Mouse (Mus musculus) adrenal gland, postnatal 4 days (tissue): Measurements from ENCODE around the gene Angptl8. TPM values are rescaled to one million over a fixed set of nuclear protein-coding genes. Genes with fewer than 3 reads are reported as not detected.
A peak's percentile ranks its signal among the peaks of the same experiment; 100 is the strongest.

Experiments used
- microRNA-seq: library from miRNA; unstranded; fragments of <30 nt; microRNA quantifications from one replicate; pipeline ENCODE4 v1.2.0, GENCODE M21; 2021
- total RNA-seq, 2 experiments: library from RNA; stranded (reverse); gene quantifications; 2 replicates each; pipeline ENCODE4 v1.2.3; 2021

Angptl8 gene
- total RNA-seq, 2 experiments from 2014 or later: 1.3 to 7.3 TPM

Small RNAs within 50 kb of the gene (microRNA-seq; reads per million reads assigned to microRNA genes)
- 7.4 reads per million, percentile 19 among the genes with 10 or more reads in this experiment for gene Mir7083

Other genes starting within 250 kb of the Angptl8 start
- 10 to 100 TPM; 55.6 to 57.3 TPM for gene Timm29, start 242.8 kb upstream of the Angptl8 start, total RNA-seq
- gene Yipf2, start 242.7 kb upstream of the Angptl8 start, total RNA-seq: 10 to 100 TPM; 27.2 to 28.4 TPM
- 10 to 100 TPM; 86.1 to 94.8 TPM for gene Smarca4, start 219.3 kb upstream of the Angptl8 start, total RNA-seq
- 10 to 100 TPM; 26.7 to 31.9 TPM for gene Ldlr, start 112.0 kb upstream of the Angptl8 start, total RNA-seq
- gene Spc24, start 75.2 kb upstream of the Angptl8 start, total RNA-seq: 10 to 100 TPM; 19.6 to 22.8 TPM
- 10 to 100 TPM; 52.5 to 57.4 TPM for gene Kank2, start 36.8 kb upstream of the Angptl8 start, total RNA-seq
- 10 to 100 TPM; 74.7 to 79.1 TPM for gene Dock6, start 17.1 kb downstream of the Angptl8 start, total RNA-seq
- 10 to 100 TPM; 55.5 to 60.2 TPM for gene Rab3d, start 82.7 kb downstream of the Angptl8 start, total RNA-seq
- gene Ccdc159, start 92.0 kb downstream of the Angptl8 start, total RNA-seq: 10 to 100 TPM; 13.3 to 14.2 TPM
- 100 to 1,000 TPM; 242 to 269 TPM for gene Tmem205, start 92.0 kb downstream of the Angptl8 start, total RNA-seq
- gene Plppr2, start 101.5 kb downstream of the Angptl8 start, total RNA-seq: 10 to 100 TPM; 39.4 to 41.6 TPM
- 10 to 100 TPM; 15.9 to 16.1 TPM for gene Swsap1, start 120.2 kb downstream of the Angptl8 start, total RNA-seq
- gene Epor, start 128.0 kb downstream of the Angptl8 start, total RNA-seq: 10 to 100 TPM in 1 of 2 experiments, 1 to 10 TPM in 1; 7.7 to 10.2 TPM
- gene Rgl3, start 153.9 kb downstream of the Angptl8 start, total RNA-seq: 10 to 100 TPM; 26.1 to 36.2 TPM
- 1 to 10 TPM; 1.4 to 2.0 TPM for gene Ccdc151, start 167.1 kb downstream of the Angptl8 start, total RNA-seq
- gene Prkcsh, start 167.3 kb downstream of the Angptl8 start, total RNA-seq: 100 to 1,000 TPM; 148 to 155 TPM
- 1 to 10 TPM; 7.0 to 9.5 TPM for gene Elavl3, start 216.5 kb downstream of the Angptl8 start, total RNA-seq
- not detected for gene Gm49318, start 235.7 kb downstream of the Angptl8 start, total RNA-seq
- gene Zfp653, start 235.9 kb downstream of the Angptl8 start, total RNA-seq: 10 to 100 TPM; 14.5 to 16.5 TPM
- gene Ecsit, start 249.9 kb downstream of the Angptl8 start, total RNA-seq: 10 to 100 TPM; 37.4 to 39.2 TPM